Mouse (Mus musculus): ENCODE measurements at regions not wholly inside any gene's neighbourhood (a gene's known extent, or its start where the extent isn't known, plus 50 kb on each side); places are given as distances from the start of the nearest gene placed in this dataset.
"Not testable (repeated sequence)": the region's sequence is repeated elsewhere in the genome, so short reads cannot be mapped to it uniquely, and the experiment has no call there.

DNA sequence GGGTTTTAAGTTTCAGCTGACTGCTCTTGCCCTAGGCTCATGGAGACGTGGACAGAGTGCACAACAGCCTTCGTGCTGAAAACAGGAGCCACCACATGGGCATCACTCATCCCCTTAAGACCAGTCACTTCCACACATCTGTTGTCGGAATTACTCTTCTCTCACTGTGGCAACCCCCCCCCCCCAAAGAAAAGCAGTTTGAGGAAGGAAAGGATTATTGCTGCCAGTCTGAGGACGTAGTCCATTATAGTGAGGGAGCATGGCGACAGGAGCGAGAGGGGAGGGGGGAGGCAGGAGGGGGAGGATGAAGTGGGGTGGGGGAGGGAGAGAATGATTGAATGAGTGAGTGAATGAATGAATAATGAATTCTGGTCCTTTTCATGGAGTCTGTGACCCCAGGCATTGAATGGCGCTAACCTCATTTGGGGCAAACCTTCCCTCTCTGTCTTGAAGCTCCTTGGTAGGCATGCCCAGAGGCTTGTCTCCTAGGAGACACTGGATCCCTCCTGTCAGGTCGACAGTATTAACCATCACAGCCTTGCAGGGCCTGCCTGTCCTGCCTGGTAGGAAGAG is 262.0 kb downstream of the Gadd45g start:
- DNase-seq = no peak

DNA sequence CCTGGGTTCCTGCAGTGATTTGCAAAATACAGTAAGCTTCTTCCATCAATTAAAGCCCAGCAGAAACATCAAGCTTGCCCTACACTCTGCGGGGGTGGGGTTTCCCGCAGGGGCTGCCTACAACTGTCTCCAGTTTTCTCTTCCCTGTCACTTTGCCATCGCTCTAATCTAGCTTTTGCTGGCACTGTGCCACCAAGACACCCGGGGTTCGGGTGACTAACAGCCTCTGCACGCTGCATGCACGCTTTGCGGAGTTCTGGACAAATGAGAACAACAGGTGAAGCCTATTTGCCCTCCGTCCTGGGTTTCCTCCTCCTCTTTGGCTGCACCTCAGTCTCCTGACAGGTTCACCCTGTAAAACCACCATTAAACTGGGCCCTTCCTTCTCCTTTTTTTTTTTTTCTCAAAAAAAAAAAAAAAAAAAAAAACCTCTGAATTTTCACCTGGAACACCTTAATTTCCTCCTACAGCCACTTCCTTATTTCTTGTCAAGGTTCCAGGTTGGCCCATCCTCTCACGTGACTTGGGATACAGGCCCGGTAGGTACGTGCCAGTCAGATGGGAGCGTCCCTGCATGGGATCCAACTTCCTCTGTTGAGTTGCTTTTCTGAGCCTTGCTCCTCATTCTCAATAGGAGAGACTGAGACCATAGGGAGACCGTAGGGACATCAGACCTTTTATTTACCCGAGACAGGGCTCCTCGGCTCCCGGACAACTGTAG is 262.7 kb downstream of the Gadd45g start:
- no peak for DNase-seq

DNA sequence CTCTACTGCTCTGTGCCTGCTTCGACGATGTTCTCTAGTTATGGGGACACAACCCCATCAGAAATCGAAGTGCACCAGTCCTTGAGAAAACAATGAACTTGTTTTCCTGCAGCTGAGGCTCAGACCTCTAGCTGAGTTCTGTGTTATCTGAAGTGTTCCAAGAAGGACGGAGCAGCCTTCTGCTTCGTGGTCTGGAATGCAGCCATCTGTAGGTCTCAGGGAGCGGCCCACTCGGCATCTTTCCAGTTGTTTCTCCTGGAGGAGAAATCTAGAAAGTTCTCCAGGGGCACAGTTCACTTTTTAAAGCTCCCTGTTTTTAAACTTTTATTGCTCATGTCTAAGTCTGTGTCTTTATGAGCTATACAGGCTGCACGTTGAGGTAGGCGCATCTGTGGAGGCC is 264.3 kb downstream of the Gadd45g start:
- no peak for DNase-seq

DNA sequence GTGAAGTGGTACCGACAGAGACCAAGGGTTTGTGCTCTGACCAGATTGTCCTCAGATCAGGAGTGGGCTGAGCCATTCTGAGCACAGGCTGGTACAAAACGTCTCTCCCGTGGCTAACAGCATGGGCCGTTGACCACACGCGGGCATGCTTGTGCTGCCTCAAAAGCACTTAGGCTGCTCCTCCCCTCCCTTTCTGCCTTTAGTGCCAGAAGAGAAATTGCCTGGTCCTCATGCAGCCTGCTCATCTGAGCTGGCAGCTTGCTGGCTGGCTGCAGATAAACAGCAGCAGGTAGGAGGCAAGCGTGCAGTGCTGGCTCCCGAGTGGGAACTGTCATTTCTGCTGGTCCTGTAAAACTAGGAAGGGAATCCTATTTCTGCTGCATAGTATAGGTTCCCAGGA is 267.1 kb downstream of the Gadd45g start:
- DNase-seq = no peak

DNA sequence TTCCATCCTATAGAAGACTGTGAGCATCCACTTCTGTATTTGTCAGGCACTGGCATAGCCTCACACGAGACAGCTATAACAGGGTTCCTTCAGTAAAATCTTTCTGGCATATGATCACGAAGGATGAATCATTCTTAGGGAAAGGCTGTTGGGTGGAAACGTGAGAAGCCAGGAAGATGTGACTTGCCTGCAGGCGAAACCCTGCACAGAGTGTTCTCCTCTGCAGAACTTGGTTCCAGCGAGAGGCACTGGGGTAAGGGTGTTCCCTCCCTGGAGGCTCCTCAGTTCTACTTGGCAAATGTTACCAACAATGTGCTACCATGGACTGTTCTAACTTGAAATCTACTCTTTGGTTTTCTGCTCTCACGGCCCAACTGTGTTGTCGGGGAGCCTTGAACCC is 268.0 kb downstream of the Gadd45g start:
- DNase-seq = no peak

DNA sequence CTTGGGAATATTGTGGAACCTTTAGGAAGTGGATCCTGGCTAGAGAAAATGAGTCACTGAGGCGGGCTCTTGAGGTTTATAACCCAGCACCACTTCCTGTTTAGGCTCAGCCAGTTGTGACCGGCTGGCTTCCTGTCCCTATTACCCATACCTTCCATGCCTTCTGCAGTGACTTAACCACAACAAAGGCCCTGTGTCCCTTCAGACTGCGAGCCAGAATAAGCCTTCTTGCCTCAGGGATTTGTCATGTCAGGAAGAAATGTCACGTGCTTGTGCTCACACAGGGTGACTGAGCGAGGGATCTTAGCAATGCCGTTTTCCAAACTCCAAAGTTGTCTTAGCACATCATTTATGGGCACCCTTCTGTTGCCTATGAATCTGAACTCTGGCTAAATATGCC is 268.5 kb downstream of the Gadd45g start:
- DNase-seq = no peak

DNA sequence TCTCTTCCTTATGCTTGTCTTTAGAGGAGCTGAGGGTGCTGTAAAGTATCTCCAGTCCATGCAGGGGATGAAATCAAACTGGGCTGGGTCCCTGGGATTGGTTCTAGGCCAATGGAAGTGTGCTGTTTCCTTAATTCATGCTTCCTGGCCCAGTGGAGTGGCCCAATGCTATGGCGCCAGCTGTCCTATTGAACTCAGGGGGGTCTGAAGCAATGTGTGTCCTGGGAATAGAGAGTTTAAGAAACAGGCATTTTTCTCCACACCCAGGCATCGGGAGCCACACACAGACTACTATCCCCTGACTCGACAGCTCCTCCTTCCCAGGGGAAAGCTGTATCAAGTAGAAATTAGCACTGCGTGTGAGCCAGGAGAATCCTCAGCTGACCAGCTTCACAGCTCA is 269.8 kb downstream of the Gadd45g start:
- no peak for DNase-seq

DNA sequence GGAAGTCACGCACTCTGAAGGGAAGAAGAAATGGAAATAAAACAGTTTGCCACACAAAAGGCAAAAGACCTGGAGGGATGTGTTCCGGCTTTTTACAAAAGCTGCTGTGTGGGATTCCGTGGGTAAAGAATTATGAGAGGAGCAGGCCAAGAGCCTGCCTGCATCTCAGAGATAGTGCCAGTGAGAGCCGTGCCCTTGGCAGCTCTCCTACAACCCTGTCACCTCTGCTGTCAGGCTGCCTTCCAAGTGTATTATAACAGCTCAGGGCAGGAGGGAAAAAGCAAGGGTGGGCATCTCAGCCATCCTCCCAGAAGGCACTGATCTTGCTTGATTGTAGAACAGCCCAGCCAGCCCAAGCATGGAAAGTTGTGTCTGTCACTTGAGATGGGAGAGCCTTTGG is 270.3 kb downstream of the Gadd45g start:
- no peak for DNase-seq

DNA sequence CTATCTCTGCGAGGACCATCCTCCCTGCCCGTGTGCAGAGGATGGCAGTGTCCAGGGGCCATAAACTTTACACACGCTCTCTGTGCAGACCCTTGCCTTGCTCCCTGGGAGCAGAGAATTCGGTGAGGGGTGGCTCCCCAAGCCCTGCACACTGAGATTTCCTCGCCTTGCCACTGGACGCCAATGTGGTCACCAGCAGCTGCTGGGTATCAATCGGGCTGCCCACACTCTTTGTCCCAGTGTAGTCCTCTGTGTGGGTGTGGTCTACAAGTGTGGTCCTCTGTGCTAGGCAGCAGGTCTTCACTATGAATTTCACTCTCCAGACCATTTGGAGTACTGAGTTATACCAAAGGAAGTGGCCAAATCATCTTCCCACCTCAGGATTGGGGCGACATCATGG is 274.3 kb downstream of the Gadd45g start:
- no peak for DNase-seq

DNA sequence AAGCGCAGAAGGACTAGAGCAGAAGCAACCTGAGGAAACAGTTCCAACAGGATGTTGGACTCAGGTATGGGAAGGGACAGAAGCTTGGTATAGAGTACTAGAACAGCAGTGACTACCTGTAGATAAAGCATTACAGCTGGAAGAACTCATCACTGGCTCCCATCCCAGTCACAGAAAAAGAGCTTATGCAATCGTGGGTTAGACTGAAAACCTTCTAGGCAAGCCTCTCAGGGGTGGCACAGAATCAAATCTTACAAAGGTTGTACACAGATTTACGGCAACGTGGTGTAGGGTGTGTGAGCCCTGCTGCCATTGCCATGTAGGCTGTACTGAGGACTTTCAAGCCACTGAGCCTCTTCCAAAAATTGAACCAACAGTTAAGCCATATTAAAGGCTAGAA is 278.6 kb downstream of the Gadd45g start:
- DNase-seq = no peak

DNA sequence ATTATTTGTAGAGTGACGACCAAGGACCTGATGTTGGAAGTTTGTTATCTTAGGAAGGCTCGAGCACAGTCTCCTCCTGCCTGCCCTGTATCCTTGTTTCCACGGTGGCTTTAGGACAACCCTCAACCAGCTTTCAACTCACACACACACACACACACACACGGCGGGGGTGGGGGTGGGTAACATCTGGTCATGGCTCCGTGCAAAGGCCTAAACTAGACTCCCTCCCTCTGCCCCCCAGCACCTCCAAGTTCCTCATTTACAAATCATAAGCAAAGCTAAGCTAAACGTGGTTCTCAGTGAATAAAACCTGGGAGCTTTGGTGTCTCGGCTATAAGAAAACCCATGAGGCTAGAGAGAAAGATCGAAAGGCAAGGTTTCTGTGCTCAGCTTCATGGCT is 281.3 kb downstream of the Gadd45g start:
- no peak for DNase-seq

DNA sequence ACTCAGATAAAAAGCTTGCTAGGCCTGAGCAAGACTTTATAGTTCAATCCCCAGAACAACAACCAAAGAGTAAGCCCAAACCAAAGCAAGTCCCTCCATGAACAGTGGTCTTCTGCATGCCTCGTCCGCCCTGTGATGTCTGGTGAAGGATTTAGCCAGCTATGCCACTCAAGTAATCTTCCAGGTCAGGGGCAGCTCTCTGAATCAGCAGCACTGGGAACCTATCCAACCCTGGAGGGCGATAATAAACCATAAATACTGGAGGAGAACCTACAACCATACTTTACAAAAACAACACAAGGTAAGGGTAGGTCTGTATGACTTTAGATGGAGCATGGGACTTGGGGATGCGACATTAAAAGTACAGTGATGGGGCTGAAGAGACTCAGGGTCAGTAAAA is 283.0 kb downstream of the Gadd45g start:
- DNase-seq = no peak

DNA sequence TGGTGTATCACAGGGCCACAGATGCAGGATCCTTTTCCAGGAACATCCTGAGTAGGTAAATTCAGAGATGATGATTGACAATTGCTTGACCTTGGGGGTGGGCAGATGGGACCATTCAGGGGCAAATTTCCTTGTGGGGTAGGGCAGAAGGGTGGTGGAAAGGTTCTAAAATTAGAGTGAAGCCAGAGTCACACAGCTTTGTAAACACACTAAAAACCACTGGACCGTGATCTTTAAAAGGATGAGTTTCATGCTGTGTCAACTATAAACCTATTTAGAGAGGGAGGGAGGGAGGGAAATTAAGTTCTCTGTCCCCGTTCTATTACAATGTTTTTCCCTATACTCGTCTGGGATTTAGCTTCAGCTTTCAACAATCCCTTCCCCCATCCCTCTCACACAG is 286.7 kb downstream of the Gadd45g start:
- DNase-seq = no peak

DNA sequence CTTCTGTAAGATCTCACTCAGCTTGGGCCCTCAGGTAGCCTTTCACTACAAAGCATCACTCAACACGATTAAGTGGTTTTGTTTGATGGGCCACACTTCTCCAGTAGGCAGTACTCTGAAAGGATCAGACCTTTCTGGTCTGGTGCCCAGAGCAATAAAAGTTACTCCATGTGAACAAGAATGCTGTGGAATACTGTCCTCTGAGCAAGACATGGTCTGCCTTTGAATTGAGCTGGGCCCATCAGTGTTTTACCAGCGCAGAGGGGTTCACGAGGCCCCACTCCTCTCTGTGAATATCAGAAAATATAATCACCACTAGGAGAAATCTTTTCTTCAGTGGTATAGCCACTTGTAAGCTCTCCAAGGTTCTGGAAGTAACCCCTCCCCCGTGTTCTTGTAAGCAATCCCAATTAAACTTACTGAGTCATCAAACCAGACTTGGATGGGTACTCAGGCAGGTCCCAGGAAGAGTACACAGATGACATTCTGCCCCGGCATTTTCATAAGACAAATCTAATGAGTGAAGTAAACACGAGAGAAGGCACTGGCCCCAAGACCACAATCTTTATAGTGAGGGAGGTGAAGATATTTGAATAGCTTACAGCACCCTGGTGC is 292.0 kb downstream of the Gadd45g start:
- no peak for DNase-seq

DNA sequence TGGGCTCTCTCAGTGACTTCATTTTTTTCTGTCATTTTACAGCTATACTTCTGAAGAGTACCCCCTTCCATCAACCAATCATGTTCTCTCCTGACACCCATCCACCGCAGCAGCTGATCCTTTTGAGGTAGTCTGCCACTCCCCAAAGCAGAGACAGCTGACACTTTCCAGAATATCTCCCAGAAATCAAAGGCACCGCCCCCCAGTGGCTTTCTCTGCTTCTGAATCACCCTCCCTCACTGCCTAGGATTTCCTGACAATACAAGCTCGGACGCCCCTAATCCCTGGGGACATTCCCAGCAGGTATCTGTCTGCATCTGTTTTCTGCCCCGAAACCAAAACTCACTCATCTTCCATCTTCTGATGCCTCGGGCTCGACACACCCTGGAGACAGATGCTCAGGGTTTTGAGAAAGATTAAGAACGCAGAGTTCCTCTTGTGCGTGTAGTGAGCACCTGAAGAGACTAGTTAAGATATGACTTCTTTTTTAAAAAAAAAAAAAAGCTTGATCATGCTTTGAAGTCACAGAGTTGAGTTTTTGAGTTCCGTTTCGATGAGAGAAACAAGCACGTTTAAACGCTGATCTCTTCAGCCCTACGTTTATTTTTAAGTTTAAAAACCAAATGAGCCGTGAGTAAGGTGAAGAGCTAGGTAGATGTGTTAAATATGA is 292.8 kb downstream of the Gadd45g start:
- no peak for DNase-seq

DNA sequence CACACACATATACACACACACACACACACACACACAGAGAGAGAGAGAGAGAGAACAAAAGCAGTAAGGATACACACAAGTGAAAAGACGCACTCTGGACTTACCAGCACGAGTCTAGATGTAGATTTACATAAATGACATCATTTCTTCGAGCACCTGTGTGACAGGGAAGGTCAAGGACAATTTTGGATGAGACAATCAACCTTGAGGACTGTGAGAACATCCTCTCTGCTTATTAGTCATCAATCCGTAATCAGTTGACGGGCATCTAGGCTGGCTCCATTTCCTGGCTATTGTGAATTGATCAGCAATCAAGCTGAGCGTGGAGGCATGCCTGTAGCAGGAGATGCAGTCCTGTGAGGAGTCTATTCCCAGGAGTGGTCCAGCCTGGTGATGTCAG is 293.7 kb downstream of the Gadd45g start:
- no peak for DNase-seq

DNA sequence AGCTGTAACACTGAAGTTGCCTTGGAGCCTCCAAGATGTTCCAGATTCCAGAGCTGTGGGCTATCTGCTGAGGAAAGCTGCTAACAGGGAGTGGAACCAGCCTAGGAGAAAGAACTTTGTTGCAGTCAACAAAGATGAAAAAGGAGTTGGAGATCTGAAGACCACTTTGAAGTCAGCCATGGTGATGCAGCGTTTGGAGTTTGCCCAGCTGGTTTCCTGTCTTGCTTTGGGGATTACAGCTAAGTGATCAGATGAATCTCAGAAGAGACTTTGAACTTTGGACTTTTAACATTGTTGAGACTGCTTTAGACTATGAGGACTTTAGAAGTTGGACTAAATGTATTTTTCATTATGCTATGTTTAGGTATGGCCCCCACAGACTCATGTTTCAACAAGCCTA is 297.6 kb downstream of the Gadd45g start:
- DNase-seq = not testable (repeated sequence)

DNA sequence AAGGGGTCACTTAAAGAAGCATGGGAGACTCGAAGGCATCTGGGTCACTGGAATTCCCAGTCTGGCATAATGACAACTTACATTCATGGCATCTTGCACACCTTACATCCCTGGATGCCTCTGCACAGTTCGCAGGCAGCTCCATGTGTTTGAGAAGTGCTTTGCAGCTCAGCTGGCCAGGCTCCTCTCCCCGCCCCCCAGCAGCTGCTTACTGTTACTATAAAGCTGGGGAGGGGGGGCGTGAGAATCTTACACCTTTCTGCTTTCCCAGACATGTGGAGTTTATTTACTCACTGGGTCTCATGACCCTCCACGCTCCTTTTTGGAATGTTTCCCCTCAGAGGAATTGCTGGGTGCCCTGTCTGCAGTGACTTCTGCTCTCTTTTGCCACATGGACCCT is 299.4 kb downstream of the Gadd45g start:
- DNase-seq = no peak

DNA sequence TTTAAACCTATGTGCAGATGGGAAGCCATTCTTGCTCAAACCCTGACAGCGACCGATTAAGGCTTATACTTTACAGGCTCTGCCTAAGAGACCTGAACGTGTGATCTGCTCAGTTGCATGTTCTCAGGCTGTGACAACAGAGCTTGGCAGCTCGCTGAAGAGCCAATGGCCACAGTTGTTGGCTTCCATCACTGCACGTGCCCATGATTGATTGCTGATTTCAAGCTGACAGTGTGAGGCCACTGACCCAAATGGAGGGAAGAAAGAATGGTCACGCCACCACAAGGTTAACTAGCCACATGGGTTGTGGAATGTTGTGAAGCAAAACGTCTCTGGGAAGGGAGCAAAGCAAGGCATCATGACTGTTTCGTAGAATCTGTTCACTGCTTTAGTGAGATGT is 303.8 kb downstream of the Gadd45g start:
- DNase-seq = no peak

DNA sequence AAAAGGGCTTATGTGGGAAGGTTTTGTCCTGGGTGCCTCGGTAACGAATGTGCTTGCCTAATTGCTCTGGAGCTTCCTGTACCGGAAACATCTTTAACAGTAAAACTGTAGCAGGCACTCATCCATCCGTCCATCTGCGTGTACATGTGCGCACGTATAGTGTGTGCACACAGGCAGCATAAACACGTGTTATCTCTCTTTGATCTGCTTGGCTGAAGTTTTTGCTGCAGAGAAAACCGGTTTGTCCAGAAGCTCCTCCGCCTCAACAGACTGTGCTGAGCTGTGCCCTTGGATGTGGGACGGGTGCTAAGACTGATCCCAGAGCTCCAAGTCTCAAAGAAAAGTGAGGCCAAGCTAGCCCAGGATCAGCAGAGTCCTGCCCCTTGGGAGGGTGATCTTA is 305.3 kb downstream of the Gadd45g start:
- no peak for DNase-seq

DNA sequence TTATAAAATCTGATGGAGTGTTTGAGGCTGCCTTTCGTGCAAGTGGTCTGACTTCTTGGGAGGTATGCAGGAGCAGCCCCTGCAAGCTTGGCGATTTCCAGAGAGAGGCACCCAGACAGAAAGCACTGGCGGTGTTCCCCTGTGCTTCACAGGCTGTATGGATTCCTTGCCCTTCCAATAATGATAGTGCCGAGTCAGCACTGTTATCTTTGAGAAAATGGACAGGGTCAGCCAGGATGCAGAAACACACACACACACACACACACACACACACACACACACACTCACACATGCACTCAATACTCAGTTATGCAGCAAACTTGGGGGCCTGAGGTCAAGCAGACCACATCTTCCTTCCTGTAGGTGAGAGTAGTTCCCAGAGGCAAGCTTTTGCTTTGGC is 305.7 kb downstream of the Gadd45g start:
- DNase-seq = no peak

DNA sequence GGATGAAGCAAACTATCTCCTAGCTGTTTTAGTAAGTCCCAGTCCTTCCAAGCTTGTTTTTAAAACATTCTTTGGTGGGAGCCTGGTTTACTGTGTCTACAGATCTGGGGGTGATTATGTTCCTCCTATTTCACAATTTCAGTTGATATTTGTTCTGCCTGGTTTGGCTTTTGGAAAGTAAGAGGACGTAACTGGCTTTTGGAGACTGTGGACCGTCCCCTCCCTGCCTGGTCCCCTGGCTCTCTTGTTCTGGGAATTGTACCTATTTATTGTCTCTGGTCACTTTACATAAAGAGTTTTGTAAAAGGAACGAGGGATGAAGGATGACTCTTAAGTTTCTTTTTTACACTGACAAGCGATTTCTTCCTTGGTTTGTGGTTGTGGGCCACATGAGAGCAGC is 306.6 kb downstream of the Gadd45g start:
- no peak for DNase-seq

DNA sequence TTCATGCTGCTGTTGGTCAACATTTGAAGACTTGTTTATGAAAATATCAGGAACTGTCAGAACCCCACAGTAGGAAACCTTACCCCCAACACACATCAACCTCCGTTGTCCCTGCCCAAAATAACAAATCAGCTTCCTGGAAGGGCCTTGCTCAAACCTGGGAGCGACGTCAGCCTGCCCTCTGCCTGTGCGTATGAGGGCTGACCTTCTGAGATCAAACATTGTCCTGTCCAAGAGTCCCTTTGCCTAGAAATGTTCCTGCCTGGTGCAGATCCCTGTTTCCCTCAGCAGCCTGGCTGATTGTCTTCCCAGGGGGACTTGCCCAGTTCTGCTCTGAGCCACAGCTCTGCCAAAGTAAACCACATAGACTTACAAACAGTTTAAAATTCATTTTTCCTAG is 307.1 kb downstream of the Gadd45g start:
- no peak for DNase-seq

All from thymus, postnatal 4 days (tissue).